Mouse (Mus musculus) left cerebral cortex, postnatal 4 days (tissue): ENCODE measurements around the gene Slc12a3. TPM values are rescaled to one million over a fixed set of nuclear protein-coding genes. Genes with fewer than 3 reads are reported as not detected.

ENCODE experiments used
- DNase-seq: peaks from one replicate; pipeline ENCODE4 v3.0.0-alpha.2; 2022
- intact Hi-C: fragments of 180-260 bp; cut with DNase I; formaldehyde crosslinking; loops from one replicate; pipeline ENCODE4 v1.15.1; 2025
- total RNA-seq, 2 experiments: library from RNA; stranded (reverse); gene quantifications; 2 replicates each; pipeline ENCODE4 v1.2.3; 2021

Slc12a3 gene
- total RNA-seq, 2 experiments from 2014 or later: 0.28 to 0.54 TPM

DNA sequence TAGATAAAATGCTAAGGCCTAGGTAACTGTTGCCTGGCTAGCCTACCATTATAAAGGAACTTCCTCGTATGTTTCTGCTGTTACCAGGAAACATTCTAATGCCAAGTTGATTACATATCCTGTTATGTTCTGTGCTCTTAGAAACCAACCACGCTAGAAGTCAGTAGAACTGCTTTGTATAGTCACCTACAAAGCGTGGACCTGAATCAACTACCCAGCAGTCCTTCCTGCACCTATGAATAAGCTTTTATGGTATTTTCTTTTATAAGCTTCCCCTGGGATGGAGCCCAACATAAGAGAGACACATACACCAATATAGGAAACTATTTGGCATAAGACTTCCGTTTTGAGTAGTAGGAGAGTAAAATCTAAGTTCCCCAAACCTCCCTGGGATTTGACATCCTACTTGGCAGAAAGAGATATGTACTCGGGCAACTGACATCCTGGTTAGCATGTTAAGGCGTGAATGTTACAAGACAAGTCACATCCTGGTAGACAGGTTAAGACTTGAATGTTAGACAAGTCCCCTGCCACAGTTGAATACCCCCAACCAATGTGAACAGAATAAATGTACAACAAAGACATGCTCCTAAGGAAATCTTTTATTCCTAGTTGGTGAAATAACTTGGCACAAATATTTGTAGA, 44.1 kb downstream of the Slc12a3 start:
- intact Hi-C loops: no loop called here
- no peak for DNase-seq

DNA sequence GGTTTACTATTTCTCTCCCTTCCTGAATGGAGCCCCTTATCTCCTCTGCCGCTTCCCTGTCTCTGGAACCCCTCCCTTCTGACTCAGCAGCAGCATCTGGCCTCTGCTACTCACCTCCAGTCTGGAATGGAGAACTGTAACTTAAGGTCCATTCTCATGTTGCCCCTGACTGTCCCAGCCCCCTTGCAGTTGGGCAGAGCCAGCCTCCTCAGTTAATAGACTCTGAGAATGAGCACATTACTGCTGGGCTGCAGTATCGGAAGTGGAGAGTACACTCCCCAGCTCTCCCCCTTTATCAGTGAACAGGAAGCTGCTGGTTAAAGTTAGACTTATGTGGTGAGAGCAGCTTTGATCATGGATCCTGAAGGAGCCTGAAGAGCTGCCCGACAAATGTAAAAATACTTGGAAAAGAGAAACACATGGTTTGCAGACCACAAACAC, 46.6 kb downstream of the Slc12a3 start:
- DNase-seq: no peak
- intact Hi-C loops: no loop called here

DNA sequence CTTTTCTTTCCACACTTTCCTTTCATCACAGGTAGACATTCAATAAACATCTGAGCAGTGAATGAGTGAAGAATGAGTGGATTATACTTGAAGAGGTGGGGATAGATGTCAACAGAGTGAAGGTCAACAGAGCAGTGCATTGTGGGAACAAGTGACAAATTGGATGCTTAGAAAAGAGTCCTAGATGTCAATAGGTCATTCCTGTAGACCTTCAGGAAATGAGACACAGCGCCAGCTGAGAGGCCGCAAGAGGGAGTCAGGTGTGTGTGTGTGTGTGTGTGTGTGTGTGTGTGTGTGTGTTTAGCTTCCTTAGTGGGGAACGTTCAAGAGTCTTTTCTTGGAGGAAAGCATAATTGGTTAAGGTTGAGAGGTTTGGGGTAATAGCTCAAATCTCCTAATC, 47.2 kb downstream of the Slc12a3 start:
- intact Hi-C loops: no loop called here
- no peak for DNase-seq

DNA sequence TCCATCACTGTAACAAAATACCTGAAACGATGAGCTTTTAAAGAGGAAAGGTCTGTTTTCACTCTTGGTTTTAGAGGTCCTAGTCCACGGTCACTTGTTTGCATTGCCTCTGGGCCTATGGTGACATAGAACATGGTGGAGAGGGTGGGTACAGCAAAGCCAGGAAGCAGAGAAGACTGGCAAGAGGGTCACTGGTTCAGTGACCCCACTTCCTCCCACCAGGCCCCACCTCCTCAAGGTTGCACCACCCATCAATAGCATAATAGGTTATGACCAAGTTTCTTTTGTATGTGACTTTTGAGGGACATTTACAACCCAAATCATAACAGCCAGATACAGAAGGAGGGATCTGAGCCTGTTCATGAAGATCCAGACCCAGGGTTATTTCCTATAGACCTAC, 47.6 kb downstream of the Slc12a3 start:
- no peak for DNase-seq
- intact Hi-C loops: no loop called here

GRCm38 (mm10) chr8:94377031-94377430, 48.0 kb downstream of the Slc12a3 start:
- intact Hi-C loops: no loop called here
- no peak for DNase-seq

GRCm38 (mm10) chr8:94377714-94378205, 48.8 kb downstream of the Slc12a3 start:
- intact Hi-C loops: no loop called here
- no peak for DNase-seq

GRCm38 (mm10) chr8:94378763-94379415, 49.9 kb downstream of the Slc12a3 start:
- intact Hi-C loops: no loop called here
- no peak for DNase-seq

DNA sequence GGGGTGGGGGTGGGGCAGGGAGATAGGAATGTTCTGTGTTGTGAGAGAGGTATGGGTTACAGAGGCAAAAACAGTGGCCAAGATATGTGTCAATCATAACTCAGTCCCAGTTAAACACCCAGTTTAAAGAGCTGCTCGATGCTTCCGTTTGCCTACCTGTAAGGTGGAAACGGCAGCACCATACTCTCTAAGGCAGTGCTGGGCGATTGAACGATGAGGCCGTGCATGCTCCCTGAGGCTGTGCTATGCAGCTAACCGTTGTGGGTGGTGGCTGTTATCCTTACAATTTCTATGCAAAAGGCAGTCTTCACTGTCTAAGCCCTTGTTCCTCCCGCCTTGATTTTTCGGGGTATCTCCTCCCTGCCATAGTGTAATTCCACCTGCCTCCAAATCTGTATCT, 50.7 kb downstream of the Slc12a3 start:
- intact Hi-C loops: no loop called here
- DNase-seq: no peak

GRCm38 (mm10) chr8:94384166-94384565, 55.2 kb downstream of the Slc12a3 start:
- DNase-seq: no peak
- intact Hi-C loops: no loop called here

DNA sequence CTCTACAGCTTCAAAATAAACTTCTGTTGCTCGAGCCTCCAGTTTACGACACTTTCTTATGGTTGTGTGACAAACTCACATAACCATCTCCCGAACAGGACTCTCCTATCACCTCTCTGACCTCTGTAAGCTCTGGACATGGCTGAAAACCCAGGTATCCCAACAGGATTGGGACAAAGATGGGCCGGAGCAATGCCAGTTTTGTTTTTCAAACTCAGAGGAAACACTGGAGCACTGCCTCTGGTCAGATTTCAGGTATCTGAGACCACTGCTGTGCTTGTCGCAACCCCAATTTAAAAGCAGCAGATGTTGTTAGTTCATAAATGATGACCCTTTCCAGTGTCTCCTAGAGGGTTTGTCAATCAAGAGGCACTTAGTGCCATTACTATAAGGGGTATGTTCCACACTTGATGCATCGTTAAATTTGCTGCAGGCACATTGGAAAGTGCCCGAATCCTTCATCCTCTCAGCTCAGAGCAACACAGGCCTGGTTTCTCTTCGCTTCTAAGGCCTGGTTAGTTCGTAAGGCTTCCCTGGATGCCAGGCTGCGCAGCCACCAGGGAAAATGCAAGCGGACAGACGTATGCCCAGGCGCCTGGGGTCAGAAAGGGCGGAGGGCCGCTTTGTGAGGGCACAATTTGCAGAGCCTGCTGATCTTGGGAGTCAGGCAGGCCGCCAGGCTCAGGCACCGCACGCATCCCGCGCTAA, 56.7 kb downstream of the Slc12a3 start:
- no peak for DNase-seq
- intact Hi-C loops: no loop called here

DNA sequence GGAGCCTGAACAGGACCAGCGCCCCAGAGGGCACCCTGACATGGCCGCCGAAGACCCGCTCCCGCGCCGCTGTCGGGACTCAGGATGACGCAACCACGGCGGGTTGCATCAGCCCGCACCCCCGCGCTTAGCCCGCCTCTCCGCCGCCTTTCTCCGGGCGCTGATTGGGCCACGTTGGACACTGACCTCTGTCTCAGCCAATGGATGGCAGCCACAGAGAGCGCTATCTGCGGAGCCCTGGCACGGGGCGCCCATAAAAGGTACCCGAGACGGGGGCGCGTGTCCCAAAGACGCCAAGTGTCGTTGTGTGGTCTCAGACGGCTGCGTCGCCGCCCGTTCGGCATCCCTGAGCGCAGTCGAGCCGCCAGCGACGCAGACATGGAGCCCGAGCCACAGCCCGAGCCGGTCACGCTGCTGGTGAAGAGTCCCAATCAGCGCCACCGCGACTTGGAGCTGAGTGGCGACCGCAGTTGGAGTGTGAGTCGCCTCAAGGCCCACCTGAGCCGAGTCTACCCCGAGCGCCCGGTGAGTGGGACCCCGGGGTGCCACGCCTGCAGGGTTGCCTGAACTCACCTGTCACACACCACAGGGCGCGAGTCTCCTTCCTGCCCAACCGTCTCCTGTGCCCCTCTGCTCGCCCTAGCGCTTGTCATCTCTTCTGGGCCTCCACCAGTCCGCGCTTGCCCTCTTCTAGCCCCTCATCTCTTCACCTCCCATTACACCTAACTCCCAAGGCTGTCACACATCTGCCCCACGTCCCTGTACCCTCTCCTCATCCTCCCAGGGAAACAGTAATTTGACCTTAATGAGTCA, 57.4 kb downstream of the Slc12a3 start, which contains the start of gene Herpud1:
Herpud1 (plus strand) TSS at position 225 of the 813 bp plus-strand sequence.
- intact Hi-C loops: no loop called here
- DNase-seq: peak; percentile 98

DNA sequence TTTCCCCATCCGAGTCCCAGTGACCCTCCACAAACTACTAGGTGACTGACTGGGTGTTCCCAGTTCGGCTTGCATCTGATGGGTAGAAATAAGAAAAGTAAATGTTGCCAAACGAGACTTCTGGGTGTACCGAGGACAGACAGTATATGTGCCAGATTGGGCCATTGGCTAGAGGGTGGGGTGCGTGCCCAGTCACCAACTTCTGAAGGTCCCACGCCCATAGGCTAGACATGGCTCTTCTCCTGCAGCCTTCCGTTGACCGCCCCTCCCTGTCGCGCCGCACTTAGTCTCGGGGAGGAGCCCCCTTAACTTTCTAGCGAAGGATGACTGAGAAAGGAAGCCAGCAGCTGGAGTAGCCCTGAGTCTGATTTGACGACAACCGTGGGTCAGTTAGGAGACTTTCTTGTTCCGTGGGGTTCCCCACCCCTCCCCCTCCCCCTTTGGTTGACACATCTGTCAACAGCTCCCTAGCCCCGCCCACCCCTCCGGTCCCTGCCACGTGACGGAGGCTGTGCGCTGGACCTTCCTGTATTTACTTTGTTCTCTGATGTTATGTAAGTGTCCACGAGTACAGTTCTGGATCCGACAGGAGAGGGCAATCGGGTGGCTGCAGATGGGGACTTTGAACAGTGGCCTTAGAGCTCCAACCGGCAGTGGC, 58.2 kb downstream of the Slc12a3 start:
- DNase-seq: peak; percentile 82
- intact Hi-C loops: no loop called here

DNA sequence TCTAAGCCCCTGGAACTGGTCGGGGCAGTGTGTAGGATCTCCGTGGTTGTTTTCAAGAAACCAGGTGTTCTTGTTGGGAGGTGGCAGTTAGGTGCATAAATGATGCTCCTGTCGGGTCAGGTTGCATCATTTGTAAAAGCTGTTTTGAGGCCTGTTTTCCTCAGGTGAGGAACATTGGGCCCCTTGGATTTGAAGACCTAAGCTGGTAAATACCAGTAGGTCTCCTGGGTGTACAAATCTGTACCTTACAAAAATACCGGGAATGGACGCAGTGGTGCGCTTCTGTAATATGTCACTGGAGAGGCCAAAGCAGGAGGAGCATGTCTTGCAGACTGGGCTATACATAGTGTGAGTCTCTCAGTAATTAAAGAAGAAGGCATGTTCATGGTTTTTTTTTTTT, 58.8 kb downstream of the Slc12a3 start:
- intact Hi-C loops: no loop called here
- DNase-seq: no peak

- no peak for DNase-seq
- intact Hi-C loops: no loop called here
Measured at GRCm38 (mm10) chr8:94389531-94389930, 60.5 kb downstream of the Slc12a3 start.

DNA sequence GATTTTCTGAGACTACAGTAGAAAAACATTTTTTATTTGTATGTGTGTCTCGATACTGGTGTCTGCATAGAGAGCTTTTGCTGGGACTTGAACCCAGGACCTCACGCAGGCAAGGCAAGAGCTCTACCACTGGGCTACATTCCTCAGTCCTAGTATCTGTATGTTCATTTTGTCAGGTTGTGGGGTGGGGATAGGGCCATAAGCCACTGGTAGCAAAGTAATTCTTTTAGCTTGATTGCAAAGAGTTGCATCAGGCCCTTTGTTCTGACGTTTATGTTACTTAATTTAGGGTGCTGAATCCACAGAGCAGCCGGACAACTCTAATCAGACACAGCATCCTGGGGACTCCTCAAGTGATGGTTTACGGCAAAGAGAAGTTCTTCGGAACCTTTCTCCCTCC, 61.4 kb downstream of the Slc12a3 start:
- intact Hi-C loops: no loop called here
- DNase-seq: no peak

- intact Hi-C loops: no loop called here
- DNase-seq: no peak
Measured at GRCm38 (mm10) chr8:94390910-94391309, 61.9 kb downstream of the Slc12a3 start.

DNA sequence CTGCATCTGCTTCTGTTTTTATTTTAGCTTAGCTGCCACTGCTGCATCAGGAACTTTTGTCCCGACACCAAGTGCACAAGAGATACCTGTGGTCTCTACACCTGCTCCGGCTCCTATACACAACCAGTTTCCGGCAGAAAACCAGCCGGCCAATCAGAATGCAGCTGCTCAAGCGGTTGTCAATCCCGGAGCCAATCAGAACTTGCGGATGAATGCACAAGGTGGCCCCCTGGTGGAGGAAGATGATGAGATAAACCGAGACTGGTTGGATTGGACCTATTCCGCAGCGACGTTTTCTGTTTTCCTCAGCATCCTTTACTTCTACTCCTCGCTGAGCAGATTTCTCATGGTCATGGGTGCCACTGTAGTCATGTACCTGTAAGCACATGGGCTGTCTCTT, 63.1 kb downstream of the Slc12a3 start:
- peak; percentile 38 for DNase-seq
- intact Hi-C loops: no loop called here

DNA sequence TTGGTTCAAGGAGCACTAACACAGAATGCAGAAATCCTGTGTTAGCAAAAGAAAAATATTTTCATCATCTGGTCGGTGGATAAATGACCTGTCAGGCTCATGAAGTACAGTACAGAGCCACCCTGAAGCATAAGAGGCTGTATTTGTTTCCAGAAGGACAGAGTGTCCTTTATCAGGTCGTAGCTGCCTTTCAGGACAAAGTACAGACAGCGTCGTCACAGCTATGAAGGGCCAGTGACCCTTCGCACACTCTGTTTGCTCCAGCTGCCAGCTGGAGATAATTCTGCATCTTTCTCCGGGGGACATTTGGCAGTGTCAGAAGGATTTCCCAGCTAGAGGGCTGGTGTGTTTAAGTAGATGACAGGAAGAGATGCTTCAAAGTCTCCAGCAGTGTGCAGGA, 63.6 kb downstream of the Slc12a3 start:
- DNase-seq: no peak
- intact Hi-C loops: no loop called here

GRCm38 (mm10) chr8:94395851-94396540, 67.0 kb downstream of the Slc12a3 start:
- intact Hi-C loops: loop anchor here (5.0 kb wide), 1 partner anchor 54 kb away; no protein-coding TSS in a partner anchor
- no peak for DNase-seq
